Mouse (Mus musculus) ES-Bruce4 (cell line): ENCODE data around the gene Tek. TPM values are rescaled to one million over a fixed set of nuclear protein-coding genes. Genes with fewer than 3 reads are reported as not detected.

Experiments
- H3K27ac ChIP-seq: 2 replicates; pipeline ENCODE4 v1.5.1; 2012; ENCODE audit warnings: low read length, inconsistent platforms; ENCODE audit not compliant: insufficient read depth
- H3K27me3 ChIP-seq: 2 replicates; pipeline ENCODE4 v1.6.1; 2012; ENCODE audit warnings: mild to moderate bottlenecking, low read length, inconsistent platforms; ENCODE audit not compliant: control insufficient read depth, poor library complexity, insufficient read depth, severe bottlenecking
- H3K36me3 ChIP-seq: 2 replicates; pipeline ENCODE4 v1.6.1; 2012; ENCODE audit warnings: inconsistent platforms, mild to moderate bottlenecking, low read length, moderate library complexity; ENCODE audit not compliant: control insufficient read depth, poor library complexity, insufficient read depth, severe bottlenecking
- H3K4me1 ChIP-seq: one replicate; pipeline ENCODE4 v1.8.1; 2011; ENCODE audit warnings: low read length; ENCODE audit not compliant: control insufficient read depth, insufficient read depth
- H3K4me3 ChIP-seq: 2 replicates; pipeline ENCODE4 v1.5.1; 2011; ENCODE audit warnings: low read depth, mild to moderate bottlenecking, low read length
- H3K9ac ChIP-seq: 2 replicates; pipeline ENCODE4 v1.6.1; 2012; ENCODE audit warnings: low read depth, mild to moderate bottlenecking, inconsistent platforms; ENCODE audit not compliant: poor library complexity, severe bottlenecking
- H3K9me3 ChIP-seq: replicated peaks from 2 replicates; pipeline ENCODE4 v1.6.1; 2012; ENCODE audit warnings: mild to moderate bottlenecking, low read length, inconsistent platforms; ENCODE audit not compliant: control insufficient read depth, poor library complexity, insufficient read depth, severe bottlenecking
- CTCF ChIP-seq: IDR thresholded peaks from one replicate; pipeline ENCODE4 v1.8.1; 2011; ENCODE audit warnings: low read depth, low read length
- EP300 ChIP-seq: IDR thresholded peaks from 2 replicates; pipeline ENCODE4 v1.6.1; 2011; ENCODE audit warnings: low read depth, low read length; ENCODE audit not compliant: insufficient read depth
- POLR2A ChIP-seq: IDR thresholded peaks from one replicate; pipeline ENCODE4 v1.8.1; 2011; ENCODE audit warnings: low read length; ENCODE audit not compliant: insufficient read depth
- polyA plus RNA-seq: library from polyadenylated mRNA; stranded (reverse); fragments of >200 nt; gene quantifications from 2 replicates; pipeline ENCODE4 v1.2.4, GENCODE M21; 2011; ENCODE audit warnings: low read depth; ENCODE audit not compliant: missing spikeins, insufficient read depth, insufficient read length

The Tek gene
- polyA plus RNA-seq, 1 experiment: 3.8 TPM

DNA sequence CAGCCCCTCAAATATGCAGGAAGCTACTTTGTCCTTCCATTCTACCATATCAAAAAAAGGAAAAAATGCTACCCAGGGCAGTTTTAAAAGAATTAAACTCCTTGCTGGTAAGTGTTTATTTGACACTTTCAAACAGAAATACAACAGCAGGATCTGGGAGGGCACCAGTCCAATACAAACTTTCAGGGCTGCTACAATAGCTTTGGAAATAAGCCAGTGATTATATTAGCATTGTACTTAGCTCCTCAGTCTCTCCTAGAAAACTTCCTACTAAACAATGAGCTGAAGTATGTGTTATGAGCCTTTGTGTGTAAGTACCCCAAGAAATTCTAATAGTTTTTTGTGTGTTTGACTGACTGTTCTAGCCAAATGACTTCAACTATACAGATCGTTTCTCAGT, 87.8 kb downstream of the Tek start:
- no peaks in the 10 kb centered on the region; the same call in 1 of the 2 replicates for H3K36me3 ChIP-seq
- H3K4me1 ChIP-seq: no peaks in the 10 kb centered on the region
- no peak overlapping the region for H3K9ac ChIP-seq
- H3K27me3 ChIP-seq: no peaks in the 10 kb centered on the region
- H3K27ac ChIP-seq: no peak overlapping the region
- H3K9me3 ChIP-seq: no peaks in the 10 kb centered on the region
- no peak overlapping the region for H3K4me3 ChIP-seq
- TF ChIP-seq POLR2A: no peak
- no peak for TF ChIP-seq EP300
- no peak for TF ChIP-seq CTCF

DNA sequence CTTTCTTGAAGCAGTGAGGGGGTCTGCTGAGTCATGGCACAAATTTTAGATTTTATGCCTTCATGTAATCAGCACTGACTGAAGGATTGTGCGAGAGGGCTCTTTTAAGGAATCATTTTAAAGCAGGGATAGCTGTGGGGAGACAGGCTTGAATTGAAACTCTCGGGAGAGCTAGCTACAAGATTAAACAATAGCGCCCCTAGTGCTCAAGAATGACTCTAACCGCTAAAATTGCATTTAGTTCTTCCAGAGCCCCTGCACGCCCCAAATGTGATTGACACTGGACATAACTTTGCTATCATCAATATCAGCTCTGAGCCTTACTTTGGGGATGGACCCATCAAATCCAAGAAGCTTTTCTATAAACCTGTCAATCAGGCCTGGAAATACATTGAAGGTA, 88.3 kb downstream of the Tek start:
- no peaks in the 10 kb centered on the region for H3K27me3 ChIP-seq
- TF ChIP-seq EP300 (no peak), CTCF (peak; percentile 1)
- no peak overlapping the region for H3K4me3 ChIP-seq
- no peak overlapping the region for H3K27ac ChIP-seq
- H3K36me3 ChIP-seq: no peaks in the 10 kb centered on the region; the same call in 1 of the 2 replicates
- H3K9me3 ChIP-seq: no peaks in the 10 kb centered on the region
- no peaks in the 10 kb centered on the region for H3K4me1 ChIP-seq
- H3K9ac ChIP-seq: no peak overlapping the region

DNA sequence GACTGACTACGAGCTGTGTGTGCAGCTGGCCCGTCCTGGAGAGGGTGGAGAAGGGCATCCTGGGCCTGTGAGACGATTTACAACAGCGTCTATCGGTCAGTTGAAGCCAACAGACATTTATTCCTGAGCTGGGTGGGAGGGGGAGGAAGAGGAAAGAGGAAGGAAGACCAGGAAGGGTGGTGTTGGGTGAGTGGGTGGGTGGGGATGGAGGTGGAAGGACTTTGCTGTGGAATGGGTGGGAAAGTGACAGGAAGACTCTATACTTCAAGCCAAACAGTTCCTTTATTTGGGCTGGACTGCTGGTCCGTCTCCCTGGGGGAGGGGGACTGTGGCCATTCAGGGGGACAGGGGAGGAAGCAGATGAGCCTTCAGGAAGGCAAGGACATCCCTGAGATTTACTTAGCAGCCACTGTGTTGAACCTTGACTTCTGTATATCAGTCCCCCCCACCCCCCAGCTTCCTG, 90.9 kb downstream of the Tek start:
- Histone ChIP-seq H3K9me3 (no peaks in the 10 kb centered on the region), H3K27me3 (no peaks in the 10 kb centered on the region), H3K36me3 (no peaks in the 10 kb centered on the region; the same call in 1 of the 2 replicates), H3K4me3 (no peak overlapping the region), H3K9ac (no peak overlapping the region), H3K27ac (no peak overlapping the region), H3K4me1 (no peaks in the 10 kb centered on the region)
- no peak for TF ChIP-seq POLR2A
- TF ChIP-seq CTCF: no peak
- TF ChIP-seq EP300: no peak

DNA sequence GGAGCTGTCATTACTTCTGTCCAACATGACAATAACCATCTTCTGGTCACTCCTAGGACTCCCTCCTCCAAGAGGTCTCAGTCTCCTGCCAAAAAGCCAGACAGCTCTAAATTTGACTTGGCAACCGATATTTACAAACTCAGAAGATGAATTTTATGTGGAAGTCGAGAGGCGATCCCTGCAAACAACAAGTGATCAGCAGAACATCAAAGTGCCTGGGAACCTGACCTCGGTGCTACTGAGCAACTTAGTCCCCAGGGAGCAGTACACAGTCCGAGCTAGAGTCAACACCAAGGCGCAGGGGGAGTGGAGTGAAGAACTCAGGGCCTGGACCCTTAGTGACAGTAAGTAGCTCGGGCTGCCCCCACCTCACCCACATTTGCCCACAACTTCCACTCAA, 98.0 kb downstream of the Tek start:
- H3K4me1 ChIP-seq: no peaks in the 10 kb centered on the region
- TF ChIP-seq CTCF (no peak), EP300 (no peak)

DNA sequence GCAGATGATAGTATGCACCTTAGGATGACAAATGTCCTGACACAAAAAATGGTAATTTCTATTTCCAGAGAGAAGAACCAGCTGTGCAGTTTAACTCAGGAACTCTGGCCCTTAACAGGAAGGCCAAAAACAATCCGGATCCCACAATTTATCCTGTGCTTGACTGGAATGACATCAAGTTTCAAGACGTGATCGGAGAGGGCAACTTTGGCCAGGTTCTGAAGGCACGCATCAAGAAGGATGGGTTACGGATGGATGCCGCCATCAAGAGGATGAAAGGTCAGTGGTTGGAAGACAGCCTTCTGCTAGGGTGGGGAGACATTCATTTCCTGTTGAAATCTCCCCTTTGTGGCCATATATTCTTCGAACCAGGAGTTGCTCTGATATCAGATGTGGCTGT, 114.2 kb downstream of the Tek start:
- Histone ChIP-seq H3K27ac (no peak overlapping the region), H3K9ac (no peak overlapping the region), H3K9me3 (no peaks in the 10 kb centered on the region), H3K4me1 (no peaks in the 10 kb centered on the region), H3K36me3 (no peaks in the 10 kb centered on the region), H3K4me3 (no peak overlapping the region), H3K27me3 (no peaks in the 10 kb centered on the region)
- no peak for TF ChIP-seq POLR2A
- no peak for TF ChIP-seq EP300
- no peak for TF ChIP-seq CTCF

More for the DNA sequence above, 98.0 kb downstream of the Tek start:
- Histone ChIP-seq H3K27ac (no peak overlapping the region), H3K27me3 (no peaks in the 10 kb centered on the region; the same call in 1 of the 2 replicates), H3K9ac (no peak overlapping the region), H3K36me3 (no peaks in the 10 kb centered on the region), H3K4me3 (no peak overlapping the region), H3K9me3 (no peaks in the 10 kb centered on the region)

DNA sequence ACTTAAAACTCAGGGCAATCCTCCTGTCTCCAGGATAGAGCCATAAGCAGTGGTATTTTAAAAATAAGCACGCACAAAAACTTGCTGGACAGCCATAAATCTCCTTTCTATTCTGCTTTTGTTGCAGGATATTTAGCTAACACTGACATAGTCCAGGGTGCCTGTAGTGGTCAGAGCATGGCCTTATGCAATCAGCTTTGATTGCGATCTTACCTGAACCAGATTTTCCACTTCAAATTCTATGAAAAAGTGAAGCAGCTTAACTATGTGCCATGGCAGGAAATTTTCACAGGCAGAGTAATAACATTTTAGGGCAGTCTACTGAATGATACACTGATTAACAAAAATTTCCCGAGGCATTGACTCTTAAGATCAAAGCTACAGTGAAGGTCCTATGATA, 115.2 kb downstream of the Tek start:
- H3K27me3 ChIP-seq: no peaks in the 10 kb centered on the region
- no peak overlapping the region for H3K27ac ChIP-seq
- TF ChIP-seq POLR2A (no peak), EP300 (no peak), CTCF (no peak)
- H3K9me3 ChIP-seq: no peaks in the 10 kb centered on the region
- H3K4me3 ChIP-seq: no peak overlapping the region
- no peaks in the 10 kb centered on the region for H3K4me1 ChIP-seq
- H3K36me3 ChIP-seq: no peaks in the 10 kb centered on the region
- H3K9ac ChIP-seq: no peak overlapping the region
